Mouse (Mus musculus): Measurements from ENCODE around the gene Dmrtb1.

Dmrtb1 gene

GRCm38 (mm10) chr4:107699271-107699670, 15.2 kb upstream of the Dmrtb1 start:
- no peak for TF ChIP-seq GATA4 (IDR thresholded peaks at IDR 0.05; ENCODE audit: insufficient replicate concordance, low read length)

GRCm38 (mm10) chr4:107693816-107694215, 9.8 kb upstream of the Dmrtb1 start:
- TF ChIP-seq GATA4 (IDR thresholded peaks at IDR 0.05; ENCODE audit: insufficient replicate concordance, low read length) = no peak

- TF ChIP-seq GATA4 (IDR thresholded peaks at IDR 0.05; ENCODE audit: insufficient replicate concordance, low read length) = no peak
Measured at GRCm38 (mm10) chr4:107688213-107688612, 4.2 kb upstream of the Dmrtb1 start.

GRCm38 (mm10) chr4:107687127-107687526, 3.1 kb upstream of the Dmrtb1 start:
- TF ChIP-seq GATA4 (IDR thresholded peaks at IDR 0.05; ENCODE audit: insufficient replicate concordance, low read length) = no peak

GRCm38 (mm10) chr4:107683006-107683756, 849 bp downstream of the Dmrtb1 start:
- TF ChIP-seq GATA4 (IDR thresholded peaks at IDR 0.05; ENCODE audit: insufficient replicate concordance, low read length) = no peak

GRCm38 (mm10) chr4:107681099-107681849, 2.8 kb downstream of the Dmrtb1 start:
- TF ChIP-seq GATA4 (IDR thresholded peaks at IDR 0.05; ENCODE audit: insufficient replicate concordance, low read length) = no peak

- no peak for TF ChIP-seq GATA4 (IDR thresholded peaks at IDR 0.05; ENCODE audit: insufficient replicate concordance, low read length)
Measured at GRCm38 (mm10) chr4:107680311-107681098, 3.5 kb downstream of the Dmrtb1 start.

GRCm38 (mm10) chr4:107675645-107676044, 8.4 kb downstream of the Dmrtb1 start:
- no peak for TF ChIP-seq GATA4 (IDR thresholded peaks at IDR 0.05; ENCODE audit: insufficient replicate concordance, low read length)

GRCm38 (mm10) chr4:107674322-107674644, 9.7 kb downstream of the Dmrtb1 start:
- TF ChIP-seq GATA4 (IDR thresholded peaks at IDR 0.05; ENCODE audit: insufficient replicate concordance, low read length) = no peak

GRCm38 (mm10) chr4:107673638-107674321, 10.2 kb downstream of the Dmrtb1 start:
- no peak for TF ChIP-seq GATA4 (IDR thresholded peaks at IDR 0.05; ENCODE audit: insufficient replicate concordance, low read length)

GRCm38 (mm10) chr4:107670731-107671130, 13.3 kb downstream of the Dmrtb1 start:
- no peak for TF ChIP-seq GATA4 (IDR thresholded peaks at IDR 0.05; ENCODE audit: insufficient replicate concordance, low read length)

- TF ChIP-seq GATA4 (IDR thresholded peaks at IDR 0.05; ENCODE audit: insufficient replicate concordance, low read length) = no peak
Measured at GRCm38 (mm10) chr4:107668514-107668913, 15.5 kb downstream of the Dmrtb1 start.

GRCm38 (mm10) chr4:107660649-107661048, 23.4 kb downstream of the Dmrtb1 start:
- no peak for TF ChIP-seq GATA4 (IDR thresholded peaks at IDR 0.05; ENCODE audit: insufficient replicate concordance, low read length)

GRCm38 (mm10) chr4:107653280-107653643, 30.8 kb downstream of the Dmrtb1 start:
- no peak for TF ChIP-seq GATA4 (IDR thresholded peaks at IDR 0.05; ENCODE audit: insufficient replicate concordance, low read length)

GRCm38 (mm10) chr4:107652598-107653279, 31.3 kb downstream of the Dmrtb1 start:
- no peak for TF ChIP-seq GATA4 (IDR thresholded peaks at IDR 0.05; ENCODE audit: insufficient replicate concordance, low read length)
